Mouse (Mus musculus) kidney, postnatal 25 days (tissue): ENCODE measurements around the gene Scml4.

Source experiments
- DNase-seq, 2 experiments: peaks; one replicate each; pipeline ENCODE4 v3.0.0; 2021; ENCODE audit warnings: mixed read lengths in 2 of 2

Scml4 gene

DNA sequence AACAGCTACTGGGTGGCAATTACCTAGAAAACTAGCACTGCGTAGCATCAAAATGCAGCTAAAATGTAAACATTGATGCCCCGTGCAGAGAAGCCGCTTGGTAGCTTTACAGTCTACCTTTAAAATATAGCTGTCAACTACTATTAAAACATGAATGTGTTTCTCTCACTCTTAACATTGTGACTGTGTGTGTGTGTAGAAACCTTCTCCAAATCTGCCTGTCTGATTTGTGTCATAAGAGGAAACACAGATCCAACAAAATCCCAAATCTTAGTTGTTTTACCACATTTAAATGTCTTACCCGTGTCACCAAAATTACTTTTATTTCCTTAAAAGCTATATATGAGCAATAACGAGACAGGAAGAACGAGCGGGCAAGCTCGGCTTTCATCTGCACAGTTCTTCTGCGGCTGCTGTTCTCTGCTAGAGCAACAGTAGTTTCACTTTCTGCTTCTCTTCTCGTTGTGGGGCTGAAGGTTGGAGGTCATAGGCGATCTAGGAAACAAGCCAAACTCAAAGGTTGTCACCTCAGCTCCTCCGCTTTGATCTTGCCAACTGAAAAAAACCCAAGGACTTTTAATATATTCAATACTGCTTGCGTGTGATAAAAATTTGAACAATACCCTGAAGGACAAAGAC is 2.1 kb downstream of the Scml4 start:
- peak; percentile 61 to 65 for DNase-seq

DNA sequence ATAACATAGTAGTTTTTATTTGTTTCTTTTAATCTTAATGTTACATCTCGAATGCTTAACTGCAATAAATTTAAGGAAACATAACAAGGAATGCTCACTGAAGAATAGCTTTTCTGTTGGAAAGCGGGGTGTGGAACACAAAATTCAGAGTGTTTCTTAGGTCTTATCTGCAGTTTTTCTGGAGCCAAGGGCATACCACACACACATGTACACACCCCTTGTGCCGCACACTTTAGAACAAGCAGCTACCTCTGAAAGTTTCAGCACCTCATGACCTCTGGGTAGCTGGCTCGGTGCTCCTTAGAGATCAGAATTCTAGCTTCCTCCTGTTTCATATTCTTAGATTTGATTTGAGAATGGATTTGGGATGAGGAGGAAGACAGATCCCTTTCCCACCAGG is 2.6 kb downstream of the Scml4 start:
- no peak for DNase-seq

DNA sequence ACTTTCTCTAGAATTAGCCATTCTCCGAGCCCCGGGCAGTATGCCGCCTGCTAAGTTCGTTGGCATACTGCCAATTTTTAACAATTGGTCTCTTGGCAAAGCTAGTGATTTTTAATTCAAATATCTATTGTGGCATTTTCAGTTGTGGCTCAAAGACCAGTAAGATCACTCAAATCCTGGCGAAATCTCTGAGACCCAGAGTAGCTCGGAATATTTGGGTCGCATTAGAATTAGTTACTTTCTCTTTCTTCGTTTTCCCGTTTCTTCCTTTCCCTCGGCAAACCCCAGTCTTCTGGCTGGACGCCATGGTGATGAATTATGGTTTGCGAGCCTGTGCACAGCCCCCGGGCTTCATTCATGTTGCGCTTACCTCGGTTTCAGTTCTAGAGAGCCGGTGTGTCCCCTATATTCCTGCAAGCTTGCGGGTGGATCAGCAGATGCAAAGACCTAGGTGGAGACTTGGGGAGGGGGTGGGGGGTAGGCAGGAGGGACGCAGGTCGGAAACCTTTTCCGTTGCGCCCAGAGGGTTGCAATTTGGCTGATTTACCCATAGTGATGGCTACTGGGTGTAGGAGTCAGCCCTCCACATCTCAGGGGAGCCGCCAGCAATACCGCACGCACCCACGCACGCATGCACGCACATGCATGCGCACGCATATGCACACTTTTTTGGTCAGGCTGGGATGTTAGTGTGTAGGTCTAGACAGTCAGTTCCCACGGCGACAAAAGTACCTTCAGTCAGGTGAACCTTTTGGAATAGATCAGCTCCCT is 3.6 kb downstream of the Scml4 start:
- peak in 1 of 2 experiments; percentile 55 for DNase-seq

DNA sequence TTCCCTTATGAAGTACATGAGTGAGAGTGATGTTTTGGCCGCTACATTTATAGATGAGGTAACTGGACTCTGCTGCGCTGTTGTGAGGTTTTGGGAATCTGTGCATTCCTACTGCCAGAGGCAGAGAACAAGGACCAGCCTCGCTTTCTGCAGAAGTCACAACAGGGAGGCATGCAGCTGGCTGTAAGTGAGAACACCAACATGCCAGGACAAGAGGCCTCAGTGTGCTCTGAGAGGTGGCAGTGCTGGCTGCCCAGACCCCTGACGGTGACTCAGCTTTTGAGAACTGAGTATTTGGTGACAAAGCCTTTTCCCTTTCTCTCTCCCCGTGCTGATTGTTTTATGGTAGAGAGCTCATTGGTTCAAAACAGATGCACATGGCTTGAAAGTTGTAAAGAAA is 4.5 kb downstream of the Scml4 start:
- DNase-seq: no peak

DNA sequence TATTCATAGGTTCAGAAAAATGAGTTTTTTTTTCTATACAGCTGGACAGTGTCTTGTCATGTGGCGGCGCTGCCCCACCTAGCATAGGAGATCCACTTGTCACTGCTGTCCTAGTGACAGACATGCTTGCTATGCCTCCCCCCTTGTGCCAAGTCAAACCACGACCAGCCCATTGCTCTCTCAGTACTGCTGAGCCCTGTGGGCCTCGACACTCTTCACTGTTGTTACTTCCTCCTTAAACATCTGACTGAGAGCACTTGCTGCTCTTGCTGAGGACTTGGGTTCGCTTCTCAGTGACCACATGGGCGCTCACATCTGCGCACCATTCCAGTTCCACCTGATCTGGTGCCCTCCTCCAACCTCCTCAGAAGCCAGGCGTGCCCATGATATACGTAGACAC is 8.2 kb downstream of the Scml4 start:
- no peak for DNase-seq

DNA sequence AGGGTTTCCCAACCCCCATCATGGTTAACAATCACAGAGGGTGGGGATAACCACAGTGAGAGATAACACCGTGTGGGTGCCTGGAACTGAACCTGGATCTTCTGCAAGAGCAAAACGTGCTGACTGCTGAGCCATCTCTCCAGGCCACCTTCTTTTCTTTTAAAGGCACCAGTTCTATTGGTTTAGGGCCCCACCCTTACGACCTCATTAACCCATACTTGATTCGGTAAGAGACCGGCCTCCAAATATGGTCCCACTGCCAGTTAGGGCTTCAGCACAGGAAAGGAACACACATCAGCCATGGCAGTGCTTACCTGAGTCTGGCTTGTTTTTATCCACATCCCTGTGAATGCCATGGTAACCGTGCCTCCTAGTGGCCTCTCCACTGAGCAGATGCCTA is 9.3 kb downstream of the Scml4 start:
- DNase-seq: no peak

DNA sequence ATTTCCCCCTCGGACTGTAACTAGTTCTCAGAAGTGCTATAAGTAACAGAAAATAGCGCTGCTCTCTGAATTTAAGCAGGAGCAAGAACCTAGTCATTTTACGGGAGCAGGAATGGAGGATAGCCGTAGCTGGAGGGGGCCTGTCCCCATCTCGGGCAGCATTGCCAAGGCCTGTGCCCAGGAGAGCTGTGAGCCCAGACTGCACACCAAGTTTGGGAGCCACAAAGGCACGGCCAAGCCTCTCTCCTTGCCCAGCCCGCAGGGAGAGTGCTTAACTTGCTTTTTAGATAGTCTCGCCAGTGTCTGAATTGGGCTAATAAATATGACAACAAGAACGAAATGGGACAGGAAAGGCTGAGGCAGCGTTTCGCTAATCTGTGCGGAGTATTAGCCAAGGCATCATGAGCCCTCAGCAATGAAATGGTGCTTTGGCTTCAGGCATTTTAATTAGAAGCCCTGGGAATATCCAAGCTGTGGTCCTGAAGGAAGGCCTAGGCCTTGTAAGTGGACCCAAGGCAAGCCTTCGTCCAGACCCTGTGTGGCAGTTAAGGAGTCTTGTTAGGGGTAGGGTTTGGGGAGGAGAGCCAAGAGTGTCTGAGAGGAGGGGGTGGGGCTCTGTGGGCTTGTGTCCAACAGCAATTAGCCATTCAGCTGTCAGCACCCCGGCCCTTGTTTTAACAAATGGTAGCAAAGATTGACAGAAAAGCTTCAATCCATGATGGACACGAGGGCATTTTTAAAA is 12.3 kb downstream of the Scml4 start:
- no peak for DNase-seq

DNA sequence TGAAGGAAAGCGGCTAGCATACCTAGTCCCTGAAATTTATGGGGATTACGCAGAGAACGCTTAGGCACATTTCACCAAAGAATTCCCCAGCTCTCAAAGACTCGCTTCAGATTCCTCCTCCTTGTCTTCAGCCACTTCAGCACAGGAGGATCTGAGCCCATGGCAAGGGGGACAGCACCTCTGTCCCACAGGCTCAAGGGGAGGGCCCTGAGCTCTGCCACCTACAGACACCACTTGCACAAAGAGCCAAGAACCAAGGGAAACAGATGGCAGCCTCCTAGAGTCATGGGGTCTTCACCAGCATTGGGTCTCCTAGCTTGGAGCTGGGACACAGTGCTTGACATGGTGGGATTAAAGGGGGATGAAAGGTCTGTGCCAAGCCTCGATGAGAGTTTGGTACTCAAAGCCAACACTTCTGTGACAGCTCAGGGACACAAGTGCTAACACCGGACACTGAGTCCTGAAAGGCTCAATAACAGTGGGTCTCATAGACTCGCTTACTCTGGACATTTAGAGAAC is 13.0 kb downstream of the Scml4 start:
- DNase-seq: no peak

DNA sequence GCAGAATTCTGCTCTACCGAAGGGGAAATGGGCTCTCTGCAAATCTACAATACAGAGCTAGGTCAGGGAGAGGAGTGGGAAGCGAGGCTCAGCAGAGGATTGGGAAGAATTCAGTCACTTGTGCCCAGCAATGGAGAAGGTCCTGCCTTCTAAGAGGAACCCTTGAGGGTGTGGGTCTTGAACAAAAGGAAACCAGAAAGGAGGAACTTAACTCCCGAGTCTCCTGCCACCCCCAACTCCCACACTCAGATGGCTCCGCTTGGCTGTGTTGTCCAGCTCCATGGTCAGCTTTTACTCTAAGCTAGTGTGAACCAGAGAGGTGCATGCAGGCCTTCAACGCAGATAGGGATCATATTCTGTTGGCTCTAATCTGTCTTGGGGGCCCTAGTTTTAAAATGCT is 16.0 kb downstream of the Scml4 start:
- no peak for DNase-seq

DNA sequence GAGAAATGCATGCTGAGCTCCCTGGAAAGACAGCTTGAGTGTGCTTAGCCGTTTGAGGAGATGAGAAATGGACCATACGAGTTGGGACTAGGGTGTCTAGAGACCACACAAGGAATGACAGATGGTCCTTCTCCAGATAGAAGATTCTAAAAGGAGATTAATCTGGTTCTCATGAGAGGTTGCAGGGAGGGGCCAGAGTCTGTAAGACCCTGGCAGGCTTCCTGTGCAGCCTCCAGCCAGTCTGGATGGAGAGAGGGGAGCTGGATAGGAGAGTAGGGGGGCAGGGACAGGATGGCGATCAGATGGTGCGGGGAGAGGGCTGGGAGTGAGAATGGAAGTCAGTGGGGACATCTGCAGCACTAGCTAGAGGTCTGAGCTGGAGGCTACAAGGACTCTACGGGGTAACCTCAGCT is 19.1 kb downstream of the Scml4 start:
- no peak for DNase-seq

DNA sequence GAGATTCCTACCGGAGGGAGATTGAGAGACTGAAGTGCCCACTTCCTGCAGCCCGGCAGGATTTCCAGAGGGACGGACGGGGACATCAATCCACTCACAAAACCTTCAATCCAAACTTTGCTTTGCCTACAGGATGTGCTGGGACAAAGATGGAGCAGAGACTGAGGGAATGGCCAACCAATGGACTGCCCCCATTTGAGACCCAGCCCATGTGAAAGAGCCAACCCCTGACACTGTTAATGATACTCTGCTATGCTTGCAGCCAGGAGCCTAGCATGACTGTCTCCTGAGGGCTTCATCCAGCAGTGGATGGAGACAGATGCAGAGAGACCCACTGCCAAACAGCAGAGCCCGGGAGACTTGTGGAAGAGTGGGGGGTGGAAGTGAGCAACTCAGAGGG is 19.5 kb downstream of the Scml4 start:
- no peak for DNase-seq

DNA sequence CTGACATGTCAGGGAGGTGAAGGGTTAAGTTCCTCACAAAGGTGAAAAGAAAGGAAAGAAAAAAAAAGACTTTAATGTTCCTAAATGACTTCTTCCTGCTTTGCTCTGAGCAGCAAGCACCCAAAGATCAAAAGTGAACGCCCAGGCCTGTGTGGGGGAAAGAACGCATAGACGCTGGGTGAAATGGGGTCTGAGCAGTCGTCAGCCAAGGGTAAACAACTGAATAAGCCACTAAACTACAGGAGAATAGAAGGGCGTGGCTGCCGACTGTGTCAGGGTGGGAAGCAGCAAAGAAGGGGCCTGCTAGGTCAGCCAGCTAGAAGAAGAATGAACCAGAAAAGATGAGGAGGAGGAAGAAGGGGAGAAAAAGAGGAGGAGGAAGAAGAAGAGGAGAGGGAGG is 26.9 kb downstream of the Scml4 start:
- no peak for DNase-seq

DNA sequence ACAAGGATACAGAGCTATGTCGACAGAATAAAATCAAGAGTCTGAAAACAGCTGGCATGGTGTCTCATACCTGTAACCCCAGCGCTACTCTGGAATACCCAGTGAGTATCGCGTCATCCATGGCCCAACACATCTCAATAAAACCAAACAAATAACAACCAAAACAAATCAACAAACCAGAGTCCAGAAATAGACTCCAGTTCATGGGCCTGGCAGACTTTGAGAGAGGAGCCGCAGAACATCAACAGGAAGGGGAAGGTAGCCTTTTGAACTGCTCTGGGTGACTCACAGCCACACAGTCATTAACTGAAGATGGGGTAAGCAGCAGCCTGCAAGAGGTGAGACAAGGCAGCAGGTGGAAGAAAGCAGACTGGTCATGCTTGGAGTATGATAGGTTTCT is 28.1 kb downstream of the Scml4 start:
- no peak for DNase-seq

DNA sequence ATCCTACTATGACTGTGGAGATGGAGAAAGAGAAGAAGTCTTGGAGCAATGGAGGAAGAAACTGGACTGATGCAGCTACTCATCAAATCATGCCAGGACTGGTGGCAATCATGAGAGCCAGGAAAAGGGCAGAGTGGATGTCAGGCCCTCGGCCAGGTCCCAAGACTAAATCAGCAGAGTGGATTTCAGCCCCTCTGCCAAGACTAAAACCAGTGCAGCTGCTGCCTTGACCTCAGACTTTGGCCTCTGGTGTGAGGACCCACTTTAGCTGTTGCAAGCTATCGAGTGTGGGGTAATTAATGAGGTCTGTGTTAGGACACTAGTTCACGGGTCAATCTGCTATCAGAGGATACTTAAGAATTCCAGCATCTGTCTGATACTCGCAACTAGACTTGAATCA is 30.2 kb downstream of the Scml4 start:
- no peak for DNase-seq

DNA sequence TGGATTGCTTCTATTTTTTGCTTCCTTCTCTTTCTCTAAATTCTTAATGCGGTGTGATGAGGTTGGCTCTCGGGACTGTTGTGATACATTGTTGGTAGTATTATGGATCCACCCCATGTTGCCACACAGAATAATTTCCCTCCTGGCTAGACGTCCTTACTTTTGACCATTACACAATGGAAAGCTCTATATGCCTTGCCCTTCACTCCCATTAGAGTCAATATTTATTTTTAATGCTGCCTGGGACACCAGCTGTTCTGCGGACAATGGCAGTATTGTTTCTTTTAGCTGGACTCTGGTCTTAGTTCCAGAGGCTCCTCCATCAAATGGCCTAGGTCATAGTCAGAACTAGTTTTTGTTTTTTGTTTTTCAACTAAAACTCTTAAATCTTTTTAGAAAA is 32.1 kb downstream of the Scml4 start:
- no peak for DNase-seq

DNA sequence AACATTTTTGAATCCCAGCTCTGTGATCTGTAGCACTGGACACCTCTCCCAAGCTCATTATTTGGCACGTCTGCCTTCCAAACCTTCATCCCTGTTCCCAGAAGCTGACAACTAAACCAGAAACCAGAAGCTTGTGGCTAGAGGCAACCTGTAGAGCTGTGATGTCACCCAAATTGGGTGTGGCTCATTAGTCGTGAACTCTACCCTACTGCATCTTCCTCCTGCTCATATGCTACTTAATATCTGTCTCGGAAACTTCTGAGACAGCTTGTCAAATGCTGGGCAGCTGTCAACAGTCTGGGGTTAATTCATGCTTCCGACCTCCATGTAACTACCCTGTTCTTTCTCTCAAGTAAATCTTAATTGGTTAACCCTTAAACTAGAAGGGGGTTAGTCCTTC is 32.8 kb downstream of the Scml4 start:
- no peak for DNase-seq

DNA sequence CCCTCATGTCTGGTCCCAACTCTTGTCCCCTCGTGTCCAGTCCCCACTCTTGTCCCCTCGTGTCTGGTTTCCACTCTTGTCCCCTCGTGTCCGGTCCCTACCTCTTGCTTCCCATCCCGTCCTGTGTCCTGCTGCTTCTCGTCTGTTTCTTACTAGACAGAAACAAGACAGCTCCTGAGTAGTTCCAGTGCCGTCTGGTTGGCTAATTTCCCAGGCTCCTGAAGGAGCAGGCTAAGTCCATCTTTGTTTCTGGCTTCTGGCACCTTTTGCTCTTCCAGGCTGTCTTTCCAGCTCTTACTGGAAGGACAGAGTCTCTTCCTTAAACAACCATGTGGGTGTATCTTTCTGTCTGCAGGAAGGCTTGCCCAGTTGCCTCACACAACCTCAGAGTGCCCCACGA is 33.7 kb downstream of the Scml4 start:
- no peak for DNase-seq

DNA sequence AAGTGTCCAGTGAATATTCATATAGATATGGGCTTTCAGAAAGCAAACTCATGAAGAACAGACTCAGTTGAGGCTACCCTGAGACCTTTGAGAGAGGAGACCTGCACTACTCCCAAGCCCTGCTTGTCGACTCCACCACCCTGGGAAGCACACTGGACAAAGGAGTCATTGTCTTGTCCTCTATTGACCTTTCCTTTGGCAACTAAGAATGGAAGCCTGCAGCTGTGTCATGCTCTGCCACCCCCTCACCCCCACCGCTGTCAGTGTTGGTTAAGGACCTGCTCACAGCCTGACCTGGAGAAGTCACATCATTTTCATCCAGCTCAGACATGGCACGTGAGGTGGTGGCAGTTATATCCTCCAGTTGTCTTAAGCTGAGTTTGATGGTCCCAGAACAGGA is 34.1 kb downstream of the Scml4 start:
- DNase-seq: no peak

DNA sequence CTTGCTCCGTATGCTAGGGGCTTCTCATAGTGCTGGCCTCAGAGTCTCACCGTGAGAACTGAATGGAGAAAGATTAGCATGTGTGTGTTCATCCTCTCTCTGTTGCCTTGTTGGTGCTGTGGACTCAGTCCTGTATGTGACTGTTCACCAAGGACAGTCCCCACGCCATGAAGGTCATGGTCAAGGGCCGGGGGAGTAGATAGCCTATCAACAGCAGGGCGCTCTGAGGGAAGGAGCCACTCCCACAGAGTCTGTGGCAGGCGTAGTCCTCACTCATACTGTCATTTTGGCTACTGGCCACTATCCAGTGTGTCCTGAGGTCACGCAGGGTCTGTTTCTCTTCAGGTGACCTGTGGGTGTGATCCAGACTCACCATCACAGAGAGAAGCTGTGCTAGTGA is 34.5 kb downstream of the Scml4 start:
- no peak for DNase-seq

DNA sequence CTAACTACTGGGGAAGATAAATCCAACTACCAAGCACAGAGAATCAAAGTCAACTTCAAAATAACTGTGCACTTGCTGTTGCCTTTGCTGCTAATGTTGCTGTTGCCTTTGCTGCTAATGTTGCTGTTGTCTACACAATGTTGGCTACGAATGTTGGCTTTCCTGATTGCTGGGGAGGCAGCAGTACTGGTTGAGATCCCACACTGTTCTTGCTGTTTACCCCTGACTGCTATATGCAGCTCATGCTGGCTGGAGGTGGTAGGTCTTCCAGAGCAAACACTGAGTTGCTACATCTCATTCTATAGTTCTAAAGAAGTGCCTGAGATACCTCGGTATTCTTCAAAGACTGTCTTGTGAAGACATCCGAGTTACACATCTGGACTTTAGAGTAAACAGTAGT is 36.5 kb downstream of the Scml4 start:
- DNase-seq: no peak

DNA sequence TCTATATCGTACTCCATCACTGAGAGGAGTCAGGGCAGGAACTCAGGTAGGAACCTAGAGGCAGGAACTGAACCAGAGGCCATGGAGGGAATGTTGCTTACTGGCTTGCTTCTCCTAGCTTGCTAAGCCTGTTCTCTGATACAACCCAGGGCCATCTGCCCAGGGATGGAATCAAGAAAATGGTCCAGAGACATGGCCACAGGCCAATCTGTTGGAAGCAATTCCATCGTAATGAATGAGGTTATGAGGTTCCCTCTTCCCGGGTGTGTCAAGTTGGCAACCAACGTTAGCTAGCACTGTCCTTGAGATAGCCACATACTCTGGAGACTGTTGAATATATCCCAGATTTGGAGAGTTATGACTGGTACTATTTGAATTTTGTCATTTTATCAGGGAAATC is 37.0 kb downstream of the Scml4 start:
- DNase-seq: no peak

DNA sequence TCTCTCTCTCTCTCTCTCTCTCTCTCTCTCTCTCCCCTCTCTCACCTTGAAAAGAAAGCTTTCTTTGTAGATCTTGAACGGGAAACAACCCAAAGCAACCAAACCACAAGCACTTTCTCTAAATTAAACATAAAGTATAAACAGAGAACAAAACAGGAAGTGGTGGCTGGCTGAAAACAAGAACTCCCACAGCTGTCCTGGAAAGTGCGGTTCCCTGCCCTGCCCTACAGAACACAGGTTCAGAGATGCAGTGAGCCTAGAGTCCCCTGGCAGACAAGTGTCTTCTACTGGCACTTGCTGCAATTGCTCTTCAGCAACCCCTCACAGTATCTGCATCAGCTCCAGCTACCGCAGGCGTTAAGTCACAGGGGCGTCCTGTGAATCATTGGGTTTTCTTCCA is 37.5 kb downstream of the Scml4 start:
- no peak for DNase-seq

DNA sequence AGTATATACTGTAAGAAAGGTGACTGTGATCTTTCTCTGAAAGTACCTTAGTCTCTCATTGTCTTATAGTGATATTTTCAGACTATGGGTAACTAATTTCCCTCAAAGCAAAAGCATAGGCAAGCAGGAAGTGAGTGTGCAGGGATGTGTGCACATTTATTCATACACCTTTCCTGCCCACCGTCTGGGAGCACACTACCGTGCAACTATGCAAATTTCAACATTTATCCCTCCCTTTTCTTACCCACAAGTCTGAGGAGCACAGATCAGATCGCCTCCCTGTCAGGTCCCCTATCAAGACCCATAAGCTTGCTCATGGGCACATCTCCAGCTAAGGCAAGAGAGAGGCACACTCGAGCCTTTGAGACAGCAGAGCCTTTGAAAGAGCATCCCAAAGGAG is 41.2 kb downstream of the Scml4 start:
- DNase-seq: no peak

DNA sequence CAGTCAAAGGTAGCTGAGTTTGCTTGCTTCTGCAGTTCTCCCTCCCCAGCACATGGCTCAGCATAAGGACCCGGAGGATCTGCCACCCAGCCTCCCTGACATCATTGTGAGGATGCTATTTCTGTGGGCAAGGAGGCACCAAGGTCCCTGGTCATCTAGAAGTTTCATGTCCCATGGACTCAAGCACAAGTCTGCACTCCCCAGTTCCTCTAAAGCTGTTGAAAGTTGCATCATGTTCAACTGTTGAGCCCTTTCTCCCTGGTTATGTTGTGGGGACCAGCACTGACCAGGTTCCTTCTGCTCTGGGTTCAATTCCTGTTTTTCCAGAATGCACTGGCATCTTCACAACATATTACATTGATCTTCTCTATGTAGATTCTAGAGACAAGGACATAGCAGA is 42.9 kb downstream of the Scml4 start:
- no peak for DNase-seq
